Mouse (Mus musculus) midbrain, postnatal 0 days (tissue): ENCODE data around the gene Hirip3. TPM values are rescaled to one million over a fixed set of nuclear protein-coding genes. Genes with fewer than 3 reads are reported as not detected.
"Not testable (repeated sequence)": the region's sequence is repeated elsewhere in the genome, so short reads cannot be mapped to it uniquely, and the experiment has no call there.

ENCODE experiments used
- ATAC-seq: fragments of 200-750 bp; cut with Nextera tagmentation; 2 replicates; pipeline ENCODE4 v1.8.0; 2017; ENCODE audit warnings: moderate number of reproducible peaks, mild to moderate bottlenecking, moderate TSS enrichment, moderate library complexity; ENCODE audit not compliant: low FRiP score
- DNase-seq: peaks from one replicate; pipeline ENCODE4 v3.0.0-alpha.2; 2015; ENCODE audit warnings: low spot score
- H3K27ac ChIP-seq: fragments of 300-500 bp; sonication (generic); 2 replicates; pipeline ENCODE4 v1.5.1; 2014; ENCODE audit warnings: low read depth, mild to moderate bottlenecking, low read length, mixed read lengths
- H3K27me3 ChIP-seq: fragments of 300-500 bp; sonication (generic); 2 replicates; pipeline ENCODE4 v1.6.1; 2014; ENCODE audit warnings: low read length, control low read depth, mixed read lengths; ENCODE audit not compliant: insufficient read depth
- H3K36me3 ChIP-seq: fragments of 300-500 bp; sonication (generic); 2 replicates; pipeline ENCODE4 v1.6.1; 2014; ENCODE audit warnings: low read length, control low read depth, mixed read lengths; ENCODE audit not compliant: insufficient read depth
- H3K4me1 ChIP-seq: fragments of 300-500 bp; sonication (generic); 2 replicates; pipeline ENCODE4 v1.6.1; 2014; ENCODE audit warnings: mild to moderate bottlenecking, control low read depth, antibody characterized with exemption, low read length, mixed read lengths; ENCODE audit not compliant: insufficient read depth
- H3K4me2 ChIP-seq: fragments of 300-500 bp; sonication (generic); 2 replicates; pipeline ENCODE4 v1.6.1; 2014; ENCODE audit warnings: low read depth, mild to moderate bottlenecking, low read length, mixed read lengths; ENCODE audit not compliant: poor library complexity, severe bottlenecking
- H3K4me3 ChIP-seq: fragments of 300-500 bp; sonication (generic); 2 replicates; pipeline ENCODE4 v1.5.1; 2014; ENCODE audit warnings: low read depth, mild to moderate bottlenecking, low read length, moderate library complexity
- H3K9ac ChIP-seq: fragments of 300-500 bp; sonication (generic); replicated peaks from 2 replicates; pipeline ENCODE4 v1.6.1; 2014; ENCODE audit warnings: mild to moderate bottlenecking, low read length, moderate library complexity, mixed read lengths; ENCODE audit not compliant: poor library complexity, severe bottlenecking
- H3K9me3 ChIP-seq: fragments of 300-500 bp; sonication (generic); 2 replicates; pipeline ENCODE4 v1.6.1; 2016; ENCODE audit warnings: low read length, control low read depth
- CTCF ChIP-seq: IDR thresholded peaks from 2 replicates; pipeline ENCODE4 v1.5.1; 2016; ENCODE audit warnings: antibody characterized with exemption, mild to moderate bottlenecking
- WGBS: fragments of 180-500 bp; shearing (Covaris S2); extraction: QIAGEN DNeasy Blood & Tissue Kit; methylation state at CpG from one replicate; pipeline ENCODE4 v1.1.7; 2014; 5-methylcytosine and 5-hydroxymethylcytosine counted together
- polyA plus RNA-seq: library from polyadenylated mRNA; unstranded; fragments of >200 nt; fragmentation: Nextera tagmentation; extraction: Ambion mirVana; gene quantifications from 2 replicates; pipeline ENCODE4 v1.2.1, GENCODE M21; 2015
- total RNA-seq: library from RNA; depleted of rRNA; stranded (reverse); fragments of >200 nt; gene quantifications from 2 replicates; pipeline ENCODE4 v1.2.3, GENCODE M21; 2014

Hirip3 gene
- total and polyA plus RNA-seq, 2 experiments from 2014 or later: 10.0 to 16.3 TPM

GRCm38 (mm10) chr7:126888852-126889251, 27.1 kb downstream of the Hirip3 start:
- Histone ChIP-seq H3K9ac (no peak overlapping the region), H3K4me3 (no peak overlapping the region), H3K4me2 (no peak overlapping the region), H3K27me3 (no peaks in the 10 kb centered on the region), H3K36me3 (0 out of 2 replicates have a peak, but pooled peaks cover 7% of the 10 kb centered on the region), H3K27ac (no peak overlapping the region), H3K9me3 (no peaks in the 10 kb centered on the region), H3K4me1 (no peaks in the 10 kb centered on the region)
- no peak for ATAC-seq
- no peak for DNase-seq
- peak; percentile 47 for TF ChIP-seq CTCF
- WGBS: 60% methylated on average over 7 of the region's 7 CpGs

GRCm38 (mm10) chr7:126896912-126897311, 35.1 kb downstream of the Hirip3 start:
- DNase-seq (no peak), ATAC-seq (no peak)
- 0 out of 2 replicates have a peak overlapping the region, but pooled peaks have one; percentile 88 for H3K27ac ChIP-seq
- H3K4me2 ChIP-seq: peak overlapping the region; percentile 54; the same call in 1 of the 2 replicates
- H3K4me1 ChIP-seq: peaks cover 9% of the 10 kb centered on the region; the same call in 1 of the 2 replicates
- H3K27me3 ChIP-seq: no peaks in the 10 kb centered on the region
- no peaks in the 10 kb centered on the region for H3K36me3 ChIP-seq
- TF ChIP-seq CTCF: no peak
- H3K4me3 ChIP-seq: no peak overlapping the region
- WGBS: 87% methylated on average over 5 of the region's 5 CpGs
- H3K9ac ChIP-seq: 0 out of 2 replicates have a peak overlapping the region, but pooled peaks have one; percentile 29
- no peaks in the 10 kb centered on the region for H3K9me3 ChIP-seq

- no peak for TF ChIP-seq CTCF
- ATAC-seq (peak; percentile 20; the same call in 1 of the 2 replicates), DNase-seq (no peak)
Observed at GRCm38 (mm10) chr7:126897390-126898101, 35.8 kb downstream of the Hirip3 start.

GRCm38 (mm10) chr7:126898102-126898990, 36.6 kb downstream of the Hirip3 start:
- H3K4me1 ChIP-seq: peaks cover 9% of the 10 kb centered on the region; the same call in 1 of the 2 replicates
- ATAC-seq: peak; percentile 93
- TF ChIP-seq CTCF: no peak

More at GRCm38 (mm10) chr7:126897390-126898101, 35.8 kb downstream of the Hirip3 start:
- Histone ChIP-seq H3K27me3 (no peaks in the 10 kb centered on the region), H3K4me2 (peak overlapping the region; percentile 54), H3K9me3 (no peaks in the 10 kb centered on the region), H3K36me3 (no peaks in the 10 kb centered on the region), H3K4me3 (peak overlapping the region; percentile 61), H3K27ac (peak overlapping the region; percentile 88), H3K9ac (peak overlapping the region; percentile 80), H3K4me1 (peaks cover 9% of the 10 kb centered on the region; the same call in 1 of the 2 replicates)
- WGBS: 22% methylated on average over 16 of the region's 16 CpGs

DNA sequence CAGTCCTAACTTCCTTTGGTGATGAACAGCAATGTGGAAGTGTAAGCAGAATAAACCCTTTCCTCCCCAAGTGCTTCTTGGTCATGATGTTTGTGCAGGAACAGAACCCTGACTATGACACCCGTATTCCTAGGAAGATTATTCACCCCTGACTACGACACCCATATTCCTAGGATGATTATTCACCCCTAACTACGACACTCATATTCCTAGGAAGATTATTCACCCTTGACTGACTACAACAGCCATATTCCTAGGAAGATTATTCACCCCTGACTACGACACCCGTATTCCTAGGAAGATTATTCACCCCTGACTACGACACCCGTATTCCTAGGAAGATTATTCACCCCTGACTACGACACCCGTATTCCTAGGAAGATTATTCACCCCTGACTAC, 38.0 kb downstream of the Hirip3 start:
- not testable (repeated sequence) for H3K4me3 ChIP-seq, H3K4me2 ChIP-seq, H3K27ac ChIP-seq, H3K27me3 ChIP-seq, H3K4me1 ChIP-seq, H3K36me3 ChIP-seq, DNase-seq, H3K9me3 ChIP-seq, ATAC-seq, H3K9ac ChIP-seq
- WGBS: 91% methylated on average over 7 of the region's 9 CpGs

More at GRCm38 (mm10) chr7:126898102-126898990, 36.6 kb downstream of the Hirip3 start:
- H3K4me2 ChIP-seq: peak overlapping the region; percentile 54
- H3K36me3 ChIP-seq: no peaks in the 10 kb centered on the region
- no peaks in the 10 kb centered on the region for H3K9me3 ChIP-seq
- H3K4me3 ChIP-seq: peak overlapping the region; percentile 61
- WGBS: 12% methylated on average over 37 of the region's 37 CpGs
- peak; percentile 93 for DNase-seq
- H3K9ac ChIP-seq: peak overlapping the region; percentile 80
- H3K27me3 ChIP-seq: no peaks in the 10 kb centered on the region
- H3K27ac ChIP-seq: peak overlapping the region; percentile 88
